ENCODE assay signal across 12 mouse cellular contexts in genomic region chr3:131190671-131191367, GRCm38 (mm10).
"Had no signal": no experiment of that assay in that cellular context is flagged by ENCODE, and none has a peak within 500 bp of the region (broad histone marks: within the 10 kb centered on the region; RNA-seq: fewer than 3 reads in every experiment).

No protein-coding gene starts in this region.

- H3K4me1 ChIP-seq: intestine, embryonic 15.5 days; limb, embryonic 15.5 days; liver, embryonic 12.5 days; neural tube, embryonic 15.5 days had no signal

- DNase-seq: kidney, adult 18-20 months; kidney, postnatal 25 days; right cerebral cortex, adult 18-20 months; right cerebral cortex, postnatal 25 days; thymus, adult 2 months; thymus, postnatal 25 days had no signal

- H3K27me3 ChIP-seq: intestine, embryonic 15.5 days; limb, embryonic 15.5 days; midbrain, embryonic 12.5 days; neural tube, embryonic 15.5 days had no signal

- H3K27ac ChIP-seq: intestine, embryonic 15.5 days; left cerebral cortex, adult 2 months; limb, embryonic 15.5 days; liver, embryonic 12.5 days; midbrain, embryonic 12.5 days; neural tube, embryonic 15.5 days had no signal

- H3K4me2 ChIP-seq: limb, embryonic 15.5 days; liver, embryonic 12.5 days; midbrain, embryonic 12.5 days; neural tube, embryonic 15.5 days had no signal

- H3K9me3 ChIP-seq: intestine, embryonic 15.5 days; limb, embryonic 15.5 days; liver, embryonic 12.5 days; midbrain, embryonic 12.5 days; neural tube, embryonic 15.5 days had no signal

- ATAC-seq: intestine, embryonic 15.5 days; liver, embryonic 12.5 days had no signal

- H3K9ac ChIP-seq: intestine, embryonic 15.5 days; limb, embryonic 15.5 days; liver, embryonic 12.5 days; midbrain, embryonic 12.5 days; neural tube, embryonic 15.5 days had no signal

- H3K36me3 ChIP-seq: intestine, embryonic 15.5 days; liver, embryonic 12.5 days; neural tube, embryonic 15.5 days had no signal

- H3K4me3 ChIP-seq: intestine, embryonic 15.5 days; left cerebral cortex, adult 2 months; limb, embryonic 15.5 days; liver, embryonic 12.5 days; midbrain, embryonic 12.5 days; neural tube, embryonic 15.5 days had no signal
